Mouse (Mus musculus): Measurements from ENCODE around the gene Serpine2.
A peak's percentile ranks its signal among the peaks of the same experiment; 100 is the strongest.

The Serpine2 gene

DNA sequence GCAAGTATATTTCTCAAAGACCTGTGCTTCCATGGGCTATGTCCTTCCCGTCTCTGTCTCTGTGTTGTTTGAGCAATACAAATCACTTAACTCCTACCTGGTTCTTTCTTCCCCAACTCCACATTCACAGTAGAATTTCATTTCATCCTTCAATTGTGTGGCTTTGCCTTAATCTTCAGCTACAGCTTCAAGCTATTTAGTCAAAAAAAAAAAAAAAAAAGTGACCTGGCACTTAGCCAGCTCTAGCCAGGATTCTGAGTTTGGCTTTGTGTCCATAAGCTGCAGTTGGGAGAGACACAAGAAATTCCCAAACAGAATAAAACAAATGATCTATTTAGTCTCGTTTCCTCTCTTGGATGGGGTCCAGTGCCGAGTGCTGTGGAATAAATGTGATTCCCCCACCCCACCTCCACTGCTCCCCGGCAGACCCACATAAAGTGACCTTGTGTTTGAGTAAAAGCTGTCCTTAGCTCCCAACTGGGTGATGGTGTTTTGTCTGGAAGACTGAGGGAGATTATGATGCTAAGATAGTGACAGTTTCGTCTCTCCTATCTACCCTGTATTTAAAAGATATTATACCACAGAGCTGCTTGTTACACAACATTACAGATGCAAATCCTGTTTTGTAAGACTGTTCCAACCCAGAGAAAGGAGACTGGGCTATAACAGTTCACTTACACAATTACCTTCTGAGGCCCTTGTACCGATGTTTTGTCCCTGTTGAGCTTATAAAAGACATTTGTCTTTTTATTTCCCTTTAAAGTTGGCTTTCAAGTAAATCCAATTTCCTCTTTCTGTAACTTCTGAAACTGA is at the start of gene Serpine2:
Serpine2 (minus strand) TSS at position 51 of the 813 bp plus-strand sequence.
- no peak for DNase-seq

- DNase-seq: no peak
Measured at GRCm38 (mm10) chr1:79907811-79908210, 46.8 kb upstream of the Serpine2 start.

DNA sequence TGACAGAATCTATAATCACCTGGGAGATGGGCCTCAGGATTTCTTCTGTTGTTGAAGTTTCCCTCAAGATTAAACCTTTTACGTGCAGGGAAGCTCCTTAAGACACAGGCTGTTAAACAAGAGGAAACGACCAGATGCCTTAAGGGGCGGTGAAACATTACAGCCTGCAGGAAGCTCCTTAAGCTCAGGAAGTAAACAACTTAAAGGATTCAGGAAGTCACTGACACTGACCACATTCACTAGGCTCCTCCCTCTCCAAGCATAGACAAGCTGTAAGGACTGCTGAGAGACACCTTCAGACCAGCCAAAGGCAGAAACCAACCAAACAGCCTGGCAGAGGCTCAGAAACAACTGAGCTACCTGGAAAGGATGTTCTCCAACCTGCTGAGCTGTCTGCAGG is 44.3 kb upstream of the Serpine2 start:
- no peak for DNase-seq

GRCm38 (mm10) chr1:79902901-79903300 is 41.9 kb upstream of the Serpine2 start:
- no peak for DNase-seq

- no peak for DNase-seq
Measured at GRCm38 (mm10) chr1:79882648-79883047, 21.7 kb upstream of the Serpine2 start.

- DNase-seq: no peak
Measured at GRCm38 (mm10) chr1:79874741-79875140, 13.8 kb upstream of the Serpine2 start.

- DNase-seq: no peak
Measured at GRCm38 (mm10) chr1:79860411-79861039, 455 bp downstream of the Serpine2 start.

- no peak for DNase-seq
Measured at GRCm38 (mm10) chr1:79859975-79860374, 1.0 kb downstream of the Serpine2 start.

- DNase-seq: no peak
Measured at GRCm38 (mm10) chr1:79859026-79859425, 2.0 kb downstream of the Serpine2 start.

GRCm38 (mm10) chr1:79858389-79858994 is 2.5 kb downstream of the Serpine2 start:
- DNase-seq: no peak

DNA sequence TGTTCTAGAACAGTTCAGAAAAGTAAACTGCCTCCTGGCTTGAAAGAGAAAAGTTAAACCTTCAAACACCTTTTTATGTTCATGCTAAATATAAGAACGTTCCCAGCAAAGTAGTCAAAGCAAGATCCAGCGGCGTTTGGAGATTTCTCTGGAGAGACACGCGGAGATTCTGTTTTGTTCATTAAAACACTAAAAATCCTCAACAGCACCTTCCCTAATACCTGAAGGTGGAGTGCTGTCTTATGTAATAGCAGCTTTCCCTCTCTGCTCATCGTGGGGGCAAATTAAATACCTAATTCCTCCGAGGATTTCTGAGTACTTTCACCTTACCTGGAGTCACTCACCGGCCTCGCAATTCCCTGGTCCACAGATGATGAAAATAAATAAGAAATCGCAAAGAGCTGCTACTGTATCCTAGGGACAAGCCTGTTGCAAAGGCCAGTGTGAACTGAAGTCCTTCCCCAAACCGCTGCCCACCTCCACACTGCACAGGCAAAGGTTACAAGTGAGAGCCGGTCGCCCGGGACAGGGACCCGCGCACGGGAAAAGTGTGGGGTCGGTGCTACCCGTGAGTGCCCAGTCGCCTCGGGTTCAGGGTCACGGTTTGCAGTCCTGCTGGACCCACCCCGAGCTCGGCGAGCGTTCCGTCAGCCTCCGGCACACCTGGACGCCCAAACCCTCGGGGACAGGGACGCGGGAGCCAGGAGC is 3.1 kb downstream of the Serpine2 start:
- peak; percentile 4 for DNase-seq

- DNase-seq: no peak
Measured at GRCm38 (mm10) chr1:79856756-79857155, 4.2 kb downstream of the Serpine2 start.

DNA sequence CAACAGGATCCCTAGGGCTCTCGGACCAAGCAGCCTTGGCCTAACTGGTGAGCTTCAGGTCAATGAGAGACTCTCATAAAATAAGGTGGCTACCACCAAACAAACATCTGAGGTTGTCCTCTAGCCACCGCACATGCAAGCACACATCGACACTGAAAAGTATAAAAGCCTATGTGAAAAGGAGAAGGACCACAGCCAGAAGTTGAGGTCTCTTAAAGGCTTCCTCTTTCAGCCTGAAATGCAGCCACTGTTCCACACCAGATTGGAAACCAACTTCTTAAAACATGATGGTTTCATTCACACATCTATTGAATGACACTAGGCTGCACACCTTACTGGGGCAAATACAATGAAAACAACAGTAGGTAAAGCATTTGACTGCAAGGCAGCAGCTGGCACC is 7.5 kb downstream of the Serpine2 start:
- no peak for DNase-seq

- no peak for DNase-seq
Measured at GRCm38 (mm10) chr1:79850341-79850740, 10.6 kb downstream of the Serpine2 start.

- DNase-seq: no peak
Measured at GRCm38 (mm10) chr1:79848663-79849062, 12.3 kb downstream of the Serpine2 start.

DNA sequence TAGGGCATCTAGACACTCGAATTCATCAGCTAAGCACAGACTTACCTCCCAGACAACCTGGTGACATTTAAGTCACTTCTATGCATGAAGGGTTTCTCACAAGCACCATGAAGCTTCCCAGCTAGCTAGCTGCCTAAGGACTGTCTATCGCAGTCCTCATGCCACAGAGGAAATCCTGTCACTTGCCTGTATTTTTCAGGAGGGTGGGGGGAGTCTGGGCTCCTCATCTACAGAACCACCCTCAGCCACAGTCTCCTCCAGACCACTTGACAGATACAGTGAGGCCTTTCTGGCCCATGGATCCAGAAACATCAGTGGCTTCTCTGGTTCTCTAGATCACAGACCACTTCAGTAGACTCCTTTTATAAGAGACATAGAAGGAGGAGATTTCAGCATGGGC is 14.1 kb downstream of the Serpine2 start:
- no peak for DNase-seq

- DNase-seq: no peak
Measured at GRCm38 (mm10) chr1:79832719-79833404, 28.1 kb downstream of the Serpine2 start.

- DNase-seq: no peak
Measured at GRCm38 (mm10) chr1:79823951-79824633, 36.9 kb downstream of the Serpine2 start.

GRCm38 (mm10) chr1:79822806-79823525 is 38.0 kb downstream of the Serpine2 start:
- peak; percentile 23 for DNase-seq

DNA sequence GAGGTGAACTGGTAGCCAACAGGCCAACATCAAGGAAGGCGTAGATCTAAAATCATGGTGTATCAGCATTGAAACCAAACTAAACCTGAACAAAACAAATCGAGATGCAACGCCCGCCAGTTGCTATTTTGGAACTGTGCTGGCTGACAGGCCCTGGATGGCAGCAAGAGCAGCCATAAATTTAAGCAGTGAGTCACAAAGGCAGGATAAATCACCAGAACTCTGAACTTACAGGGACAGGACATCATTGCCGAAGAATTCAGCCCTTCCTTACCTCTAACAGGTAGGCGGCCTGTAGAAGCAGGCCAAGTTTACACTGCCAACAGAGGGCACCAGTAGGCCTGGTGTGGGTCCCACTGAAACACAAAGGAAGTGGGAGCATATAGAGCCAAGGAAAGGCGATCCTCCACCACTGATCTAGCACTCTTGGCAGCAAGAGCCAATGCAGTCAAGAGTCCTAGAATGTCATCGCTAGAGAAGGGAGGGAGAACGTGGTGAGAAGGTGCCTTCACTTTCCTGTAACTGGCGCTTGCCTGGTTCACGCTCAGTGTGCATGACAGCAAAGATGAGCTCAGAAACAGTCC is 41.6 kb downstream of the Serpine2 start:
- DNase-seq: no peak

DNA sequence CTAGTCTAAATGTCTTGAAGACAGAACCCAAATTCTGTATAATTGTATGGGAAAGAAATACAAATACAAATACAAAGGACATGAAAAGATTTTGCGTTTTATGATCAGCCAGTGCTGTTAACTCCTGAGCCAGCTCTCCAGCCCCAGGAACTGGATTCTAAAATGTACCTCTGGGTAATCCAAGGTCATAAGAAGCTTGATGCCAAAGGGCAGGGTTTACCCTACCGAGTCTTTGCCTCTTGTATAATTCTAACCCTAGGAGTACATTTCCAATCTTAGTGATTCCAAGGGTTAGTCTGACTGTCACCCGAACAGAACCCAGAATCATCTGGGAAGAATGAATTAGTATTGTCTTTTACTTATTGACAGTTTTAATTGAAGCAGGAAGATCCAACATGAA is 45.5 kb downstream of the Serpine2 start:
- no peak for DNase-seq
